Mouse (Mus musculus): ENCODE data around the gene Olfr849. TPM values are rescaled to one million over a fixed set of nuclear protein-coding genes. Genes with fewer than 3 reads are reported as not detected.

Gene Olfr849
- not detected for total RNA-seq (2022)

DNA sequence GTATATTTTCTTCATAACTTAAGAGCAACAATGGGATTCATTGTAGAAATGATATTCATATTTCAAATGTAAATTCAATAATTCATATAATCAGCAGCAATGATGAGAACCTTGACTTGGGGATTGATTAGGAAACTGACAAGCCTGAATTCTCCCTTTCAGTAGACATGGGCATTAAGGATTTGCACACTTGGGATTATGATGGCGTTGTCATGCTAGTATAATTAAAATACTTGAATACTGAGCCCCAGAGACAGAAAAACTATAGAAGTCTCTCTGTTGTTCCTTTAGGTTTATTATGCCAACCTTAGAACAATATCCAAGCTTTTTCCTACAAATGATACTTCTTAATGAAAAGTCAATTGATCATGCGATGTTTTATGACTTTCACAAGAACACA is at the start of gene Olfr849:
Gene Olfr849 (plus strand): TSS at position 301 of the 400 bp plus-strand sequence.
- DNase-seq (ENCODE audit: low spot score): no peak

DNA sequence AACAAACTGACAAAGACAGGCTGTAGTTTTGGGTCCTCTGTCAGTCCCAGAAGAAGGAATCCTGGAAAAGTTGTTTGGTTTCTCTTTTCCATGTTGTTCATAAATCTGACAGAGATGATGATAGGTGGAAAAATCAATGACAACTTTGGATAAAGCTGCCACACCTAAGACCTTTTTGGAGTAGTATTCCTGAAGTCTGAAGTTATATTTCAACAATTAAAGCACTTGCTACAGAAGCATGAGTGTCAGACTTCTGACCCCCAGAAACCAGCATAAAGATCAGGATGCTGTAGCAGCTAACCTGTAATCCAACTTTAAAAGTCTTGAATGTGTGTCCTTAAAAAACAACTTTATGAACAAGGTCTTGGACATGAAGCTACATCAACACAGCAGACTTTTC is 38.1 kb downstream of the Olfr849 start, which contains the start of gene Olfr850:
Gene Olfr850 (minus strand): TSS at position 101 of the 400 bp plus-strand sequence.
- DNase-seq (ENCODE audit: low spot score): no peak

DNA sequence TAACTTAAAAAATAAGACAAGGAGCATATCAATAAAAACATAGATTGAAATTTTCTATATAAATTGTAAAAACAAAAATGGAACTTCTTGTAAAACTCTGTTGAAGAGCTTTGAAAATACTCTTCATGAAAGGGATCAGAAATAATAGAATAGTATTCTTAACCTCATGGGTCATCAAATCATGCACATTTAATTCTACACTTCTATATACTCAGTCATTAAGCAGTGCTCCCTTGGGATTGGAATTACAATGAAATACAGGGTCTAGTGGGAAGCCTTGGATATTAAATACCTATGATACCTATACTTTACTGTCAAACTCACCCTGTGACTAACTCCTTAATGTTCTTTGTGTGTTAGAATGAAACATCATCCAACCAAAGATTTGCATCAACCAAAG is 52.9 kb downstream of the Olfr849 start, which contains the start of gene Olfr851:
Gene Olfr851 (plus strand): TSS at position 301 of the 400 bp plus-strand sequence.
- DNase-seq (ENCODE audit: low spot score): no peak

Other genes with a start within 250 kb of the Olfr849 start
- gene Olfr843, start 188.3 kb upstream of the Olfr849 start, total RNA-seq (2022): not detected
- not detected for gene Olfr844, start 123.9 kb upstream of the Olfr849 start, total RNA-seq (2022)
- not detected for gene Olfr845, start 103.8 kb upstream of the Olfr849 start, total RNA-seq (2022)
- gene Olfr846, start 76.3 kb upstream of the Olfr849 start, total RNA-seq (2022): not detected
- gene Olfr847, start 61.6 kb upstream of the Olfr849 start, total RNA-seq (2022): not detected
- gene Olfr850, start 38.0 kb downstream of the Olfr849 start, total RNA-seq (2022): not detected
- gene Olfr851, start 53.0 kb downstream of the Olfr849 start, total RNA-seq (2022): under 1 TPM in 1 of 4 experiments, not detected in 3; 0.03 TPM
- not detected for gene Olfr853, start 100.8 kb downstream of the Olfr849 start, total RNA-seq (2022)
- not detected for gene Olfr854, start 127.1 kb downstream of the Olfr849 start, total RNA-seq (2022)
- gene Olfr855, start 142.4 kb downstream of the Olfr849 start, total RNA-seq (2022): not detected
- 10 to 100 TPM; 13.3 to 14.7 (median 13.7) TPM for gene Zfp317, start 181.8 kb downstream of the Olfr849 start, total RNA-seq (2022)